Mouse (Mus musculus): ENCODE results near the gene Tacr1. TPM values are rescaled to one million over a fixed set of nuclear protein-coding genes. Genes with fewer than 3 reads are reported as not detected.

Tacr1 gene
- total and polyA plus RNA-seq, 3 experiments: not detected

DNA sequence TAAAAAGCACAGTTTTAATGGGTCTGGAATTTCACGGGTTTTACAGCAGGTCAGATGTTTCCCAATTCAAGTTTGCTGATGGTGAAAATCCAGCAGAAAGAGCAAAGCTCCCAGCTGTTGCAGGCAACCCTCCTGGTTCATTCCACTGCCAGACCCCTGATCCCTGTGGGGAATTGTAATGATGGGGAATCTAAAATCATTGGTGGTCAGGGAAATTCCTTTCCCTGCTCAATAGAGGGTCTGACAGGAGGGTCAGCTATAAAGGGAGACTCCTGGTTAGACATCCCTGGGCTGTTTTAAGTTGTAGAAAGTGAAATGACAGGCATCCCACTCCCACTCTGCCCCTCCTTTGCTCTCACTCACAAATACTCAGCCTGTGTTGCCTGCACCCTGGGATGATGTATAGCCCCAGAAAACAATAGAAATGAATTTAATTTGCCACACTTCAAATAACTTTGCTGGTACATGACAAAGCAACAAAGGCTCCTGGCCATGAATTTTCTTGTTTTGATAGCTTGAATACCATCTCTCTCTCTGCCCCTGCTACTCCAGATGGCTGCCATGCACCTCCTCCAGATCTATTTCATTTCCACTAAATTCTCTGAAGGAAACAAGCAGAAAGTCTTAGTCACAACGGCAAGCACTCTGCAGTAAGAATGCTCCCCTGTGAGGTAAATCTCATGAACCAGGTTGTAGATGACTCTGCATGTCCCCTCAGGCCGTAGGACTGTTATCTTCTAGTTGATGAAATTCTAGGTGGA is 123.2 kb downstream of the Tacr1 start:
- no peak for TF ChIP-seq MYB (IDR thresholded peaks at IDR 0.05; ENCODE audit: low read depth, low read length)
- TF ChIP-seq ZNF384 (IDR thresholded peaks at IDR 0.05; ENCODE audit: low read depth, low read length): no peak
- no peak for TF ChIP-seq MAFK (IDR thresholded peaks at IDR 0.05; ENCODE audit: borderline replicate concordance, low read depth, low read length)
- no peak for TF ChIP-seq RAD21 (IDR thresholded peaks at IDR 0.05; ENCODE audit: low read depth, low read length)
- no peak for TF ChIP-seq RCOR1 (IDR thresholded peaks at IDR 0.05; ENCODE audit: low read depth, low read length)
- no peak for TF ChIP-seq USF1 (IDR thresholded peaks at IDR 0.05; ENCODE audit: low read depth, low read length)
- no peak for TF ChIP-seq GABPA (IDR thresholded peaks at IDR 0.05; ENCODE audit: low read depth, low read length)
- TF ChIP-seq POLR2AphosphoS2 (IDR thresholded peaks at IDR 0.05; ENCODE audit: low read length): no peak
- no peak for TF ChIP-seq ZC3H11A (IDR thresholded peaks at IDR 0.05; ENCODE audit: low read depth, low read length)
- Histone ChIP-seq H3K79me2 (ENCODE audit: control insufficient read depth, insufficient read depth, low read length, poor library complexity) (no peaks in the 10 kb centered on the region), H3K36me3 (ENCODE audit: control insufficient read depth in 1 of 2, insufficient read depth in 2 of 2, low read length in 2 of 2) (no peaks in the 10 kb centered on the region), H3K27me3 (ENCODE audit: control insufficient read depth in 1 of 2, insufficient read depth in 2 of 2, low read length in 2 of 2) (no peaks in the 10 kb centered on the region), H3K4me1 (ENCODE audit: control insufficient read depth in 1 of 2, insufficient read depth in 2 of 2, low read length in 2 of 2) (no peaks in the 10 kb centered on the region), H3K9me3 (replicated peaks; ENCODE audit: insufficient read depth, low read length) (no peaks in the 10 kb centered on the region), H3K9ac (ENCODE audit: control insufficient read depth, low read depth, low read length, poor library complexity, severe bottlenecking) (no peak overlapping the region), H3K27ac (ENCODE audit: control insufficient read depth, low read depth, low read length) (no peak overlapping the region), H3K4me3 (ENCODE audit: control insufficient read depth in 1 of 2, insufficient read depth in 1 of 2, low read depth in 2 of 2, low read length in 2 of 2) (no peak overlapping the region)
- DNase-seq (ENCODE audit: low read depth, low spot score): no peak

- Histone ChIP-seq H3K4me3 (ENCODE audit: control insufficient read depth in 1 of 2, insufficient read depth in 1 of 2, low read depth in 2 of 2, low read length in 2 of 2) (no peak overlapping the region), H3K27ac (ENCODE audit: control insufficient read depth, low read depth, low read length) (no peak overlapping the region), H3K27me3 (ENCODE audit: control insufficient read depth in 1 of 2, insufficient read depth in 2 of 2, low read length in 2 of 2) (no peaks in the 10 kb centered on the region), H3K36me3 (ENCODE audit: control insufficient read depth in 1 of 2, insufficient read depth in 2 of 2, low read length in 2 of 2) (no peaks in the 10 kb centered on the region), H3K9me3 (replicated peaks; ENCODE audit: insufficient read depth, low read length) (no peaks in the 10 kb centered on the region), H3K79me2 (ENCODE audit: control insufficient read depth, insufficient read depth, low read length, poor library complexity) (no peaks in the 10 kb centered on the region), H3K9ac (ENCODE audit: control insufficient read depth, low read depth, low read length, poor library complexity, severe bottlenecking) (no peak overlapping the region), H3K4me1 (ENCODE audit: control insufficient read depth in 1 of 2, insufficient read depth in 2 of 2, low read length in 2 of 2) (no peaks in the 10 kb centered on the region)
- TF ChIP-seq BHLHE40 (IDR thresholded peaks at IDR 0.05; ENCODE audit: borderline replicate concordance, low read depth, low read length) (no peak), KAT2A (conservative IDR thresholded peaks at IDR 0.05; ENCODE audit: low read depth, low read length) (no peak), CHD1 (IDR thresholded peaks at IDR 0.05; ENCODE audit: low read depth, low read length) (no peak), ZMIZ1 (IDR thresholded peaks at IDR 0.05; ENCODE audit: low read depth, low read length) (no peak), E2F4 (IDR thresholded peaks at IDR 0.05; ENCODE audit: borderline replicate concordance, low read depth, low read length) (no peak), ZNF384 (IDR thresholded peaks at IDR 0.05; ENCODE audit: low read depth, low read length) (no peak), USF2 (IDR thresholded peaks at IDR 0.05; ENCODE audit: borderline replicate concordance in 1 of 2, insufficient read depth in 1 of 2, low read depth in 1 of 2, low read length in 2 of 2) (no peak), CTCF (IDR thresholded peaks at IDR 0.05 in 2 of 3, conservative IDR thresholded peaks at IDR 0.05 in 1 of 3; ENCODE audit: control insufficient read depth in 1 of 3, insufficient read depth in 1 of 3, low read depth in 2 of 3, low read length in 3 of 3, poor library complexity in 1 of 3, severe bottlenecking in 1 of 3) (no peak), MAX (IDR thresholded peaks at IDR 0.05; ENCODE audit: low read length) (no peak), ZC3H11A (IDR thresholded peaks at IDR 0.05; ENCODE audit: low read depth, low read length) (no peak), CHD2 (IDR thresholded peaks at IDR 0.05; ENCODE audit: low read length) (no peak), GATA1 (IDR thresholded peaks at IDR 0.05; ENCODE audit: low read depth, low read length) (no peak), POLR2AphosphoS2 (IDR thresholded peaks at IDR 0.05; ENCODE audit: low read length) (no peak), TAL1 (IDR thresholded peaks at IDR 0.05; ENCODE audit: low read length) (no peak), POLR2A (IDR thresholded peaks at IDR 0.05; ENCODE audit: control insufficient read depth in 1 of 2, insufficient read depth in 1 of 2, low read depth in 1 of 2, low read length in 2 of 2, poor library complexity in 1 of 2) (no peak), MXI1 (IDR thresholded peaks at IDR 0.05; ENCODE audit: low read depth, low read length) (no peak), USF1 (IDR thresholded peaks at IDR 0.05; ENCODE audit: low read depth, low read length) (no peak), TBP (IDR thresholded peaks at IDR 0.05; ENCODE audit: low read depth, low read length) (no peak), SIN3A (IDR thresholded peaks at IDR 0.05; ENCODE audit: low read length) (no peak), RCOR1 (IDR thresholded peaks at IDR 0.05; ENCODE audit: low read depth, low read length) (no peak)
- no peak for DNase-seq (ENCODE audit: low read depth, low spot score)
Observed at GRCm38 (mm10) chr6:82528631-82529030, 126.5 kb downstream of the Tacr1 start.

All from MEL (cell line).